Mouse (Mus musculus): ENCODE measurements around the gene Sorcs1. TPM values are rescaled to one million over a fixed set of nuclear protein-coding genes. Genes with fewer than 3 reads are reported as not detected.

Sorcs1 gene
- total RNA-seq, 2 experiments from 2014 or later = 38.9 to 40.2 TPM

DNA sequence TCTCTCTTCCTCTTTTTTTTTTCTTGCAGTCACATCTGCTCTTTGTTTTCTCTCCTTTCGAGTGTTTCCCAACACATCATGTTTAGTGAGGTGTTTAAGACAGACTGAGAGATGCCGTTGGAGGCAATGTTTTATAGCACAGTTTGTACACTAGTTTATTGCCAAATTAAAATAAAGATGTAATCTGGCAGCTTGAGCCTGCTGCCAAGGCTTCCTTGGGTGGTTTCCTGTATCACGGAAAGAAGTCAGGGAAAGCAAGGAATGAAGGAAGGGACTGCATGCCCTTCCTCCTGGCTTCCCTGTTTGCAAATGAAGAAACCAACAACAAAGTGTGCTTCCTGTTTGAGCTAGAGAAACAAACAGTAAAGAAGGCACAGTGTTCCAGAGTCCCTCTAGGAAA lies 352.3 kb downstream of the Sorcs1 start:
- DNase-seq (ENCODE audit: low spot score in 2 of 2) = no peak
- intact Hi-C loops (cut with DNase I) = no loop called here

DNA sequence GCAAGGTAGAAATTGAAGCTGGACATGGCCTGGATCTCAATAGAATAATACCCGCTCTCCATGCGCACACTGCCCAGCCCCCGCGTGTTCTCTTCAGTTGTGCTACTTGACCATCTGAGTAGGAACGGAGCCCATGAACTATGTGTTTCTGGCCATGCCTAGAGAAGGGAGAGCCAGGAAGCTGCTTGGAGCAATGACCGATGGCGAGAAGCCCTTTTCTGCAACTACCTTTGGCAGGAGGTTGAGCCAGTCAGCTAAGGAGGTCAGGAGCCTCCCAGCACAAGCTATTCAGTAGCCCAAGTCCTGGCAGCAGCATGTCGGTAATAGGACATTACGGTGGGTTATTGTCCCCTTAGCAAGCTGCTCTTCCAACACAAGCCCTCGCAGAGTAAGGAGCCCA lies 352.8 kb downstream of the Sorcs1 start:
- no peak for DNase-seq (ENCODE audit: low spot score in 2 of 2)
- intact Hi-C loops (cut with DNase I) = no loop called here

DNA sequence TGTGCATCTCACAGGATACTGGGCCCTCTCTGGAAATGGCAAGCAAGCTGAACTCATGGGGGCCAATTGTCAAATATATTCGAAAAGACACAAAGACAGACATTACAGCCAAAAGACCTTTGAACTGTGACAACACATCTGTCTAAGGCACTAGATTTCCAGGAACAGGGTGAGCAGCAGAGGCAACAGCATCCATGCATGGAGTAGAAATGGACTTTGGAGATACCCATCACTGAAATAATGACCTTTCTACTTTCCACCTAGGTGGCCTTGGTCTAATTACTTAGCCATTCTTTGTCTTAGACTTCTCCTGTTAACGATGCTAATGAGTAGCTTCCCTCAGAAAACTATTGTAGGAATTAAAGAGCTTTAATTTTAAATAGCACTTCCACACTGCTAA lies 371.4 kb downstream of the Sorcs1 start:
- intact Hi-C loops (cut with DNase I) = no loop called here
- DNase-seq (ENCODE audit: low spot score in 2 of 2) = no peak

DNA sequence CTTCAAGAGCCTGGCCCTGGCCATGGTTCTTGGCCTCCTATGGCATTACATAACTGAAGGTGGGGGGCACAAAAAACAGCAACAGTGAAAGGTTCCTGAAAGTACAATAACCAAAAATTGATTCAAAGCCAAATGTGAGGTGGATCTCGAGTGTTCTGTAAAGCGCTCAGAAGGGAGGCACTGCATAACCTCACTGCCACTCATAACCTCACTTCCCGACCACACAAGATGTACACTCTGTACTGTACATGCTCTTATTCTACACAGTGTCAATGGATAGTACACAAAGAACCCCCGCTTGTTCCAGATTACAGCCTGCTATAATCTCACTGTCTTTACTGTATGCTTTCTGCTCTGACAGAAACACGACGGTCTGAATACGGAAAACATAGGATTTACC lies 384.2 kb downstream of the Sorcs1 start:
- DNase-seq (ENCODE audit: low spot score in 2 of 2) = no peak
- intact Hi-C loops (cut with DNase I) = no loop called here

DNA sequence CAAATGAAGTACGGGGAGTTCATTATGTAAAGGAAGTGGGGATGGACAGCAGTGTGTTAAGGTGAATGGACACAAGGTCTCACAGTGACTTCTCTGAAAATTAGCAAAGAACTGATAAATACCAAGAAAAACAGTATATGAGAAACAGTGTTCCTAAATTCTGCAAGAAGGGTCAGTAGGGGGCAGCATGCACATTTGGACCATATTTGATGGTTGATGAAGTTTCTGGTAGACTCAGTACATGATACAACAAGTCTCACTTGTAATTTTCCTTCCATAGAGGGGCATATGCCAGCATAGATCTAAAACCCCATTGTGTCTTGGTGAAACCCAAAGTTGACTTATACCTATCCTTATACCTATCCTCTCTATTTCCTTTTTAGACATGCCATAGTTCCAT lies 414.0 kb downstream of the Sorcs1 start:
- intact Hi-C loops (cut with DNase I) = no loop called here
- DNase-seq (ENCODE audit: low spot score in 2 of 2) = peak in 1 of 2 experiments; percentile 10

DNA sequence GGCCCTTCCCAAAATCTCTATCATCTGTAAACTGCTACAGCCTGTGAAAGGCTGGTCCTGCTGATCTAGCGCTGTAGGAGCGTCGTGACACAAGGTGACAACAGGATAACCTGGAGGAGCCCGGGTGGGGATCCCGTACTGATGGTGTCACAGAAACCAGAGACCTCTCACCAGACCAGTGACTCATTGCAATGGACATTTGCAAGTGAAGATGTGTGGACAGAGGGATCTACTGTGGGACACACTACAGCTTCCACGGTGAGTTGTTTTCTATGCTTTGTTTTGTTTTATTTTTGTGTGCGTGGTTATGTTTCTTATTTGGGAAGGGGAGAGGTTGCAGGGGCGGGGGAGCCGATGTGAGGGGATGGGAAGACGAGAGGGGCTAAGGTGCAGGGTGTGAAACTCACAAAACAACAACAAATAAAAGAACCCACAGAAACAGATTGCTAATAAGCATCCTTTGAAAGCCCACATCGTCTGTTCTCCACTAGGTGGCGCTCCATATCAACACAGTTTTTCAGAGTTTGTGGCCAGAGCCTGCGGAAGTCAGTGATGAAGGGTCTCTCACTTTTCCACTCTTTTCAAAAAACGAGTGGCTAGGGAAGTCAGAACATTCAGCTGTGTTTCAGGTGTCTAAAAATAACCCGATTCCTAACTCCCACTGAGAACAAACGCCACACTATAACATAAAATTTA lies 419.6 kb downstream of the Sorcs1 start:
- intact Hi-C loops (cut with DNase I) = loop anchor here (2.0 to 10.0 kb wide), 3 partner anchors 418 to 942 kb away; partner anchors contain the start of gene Sorcs1
- peak; percentile 21 to 47 for DNase-seq (ENCODE audit: low spot score in 2 of 2)

DNA sequence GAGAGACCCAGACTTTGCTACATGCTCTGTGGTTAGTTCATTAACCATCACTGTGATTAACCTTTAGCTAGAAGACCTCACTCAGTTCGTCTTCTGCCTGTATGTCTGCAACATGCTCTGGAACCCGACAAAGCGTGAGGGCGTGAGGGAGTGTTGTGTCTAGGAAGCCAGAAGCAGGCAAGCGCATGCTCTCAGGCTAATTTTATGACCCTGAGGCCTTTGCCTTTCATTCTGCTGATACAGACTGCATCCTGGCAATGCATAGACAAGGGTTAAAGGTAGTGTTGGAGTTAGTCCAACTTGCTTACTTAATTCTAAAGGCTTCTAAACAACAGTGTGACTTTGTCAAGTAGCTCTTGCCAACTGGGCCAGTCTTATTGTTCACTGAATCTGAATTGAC lies 458.0 kb downstream of the Sorcs1 start:
- intact Hi-C loops (cut with DNase I) = no loop called here

DNA sequence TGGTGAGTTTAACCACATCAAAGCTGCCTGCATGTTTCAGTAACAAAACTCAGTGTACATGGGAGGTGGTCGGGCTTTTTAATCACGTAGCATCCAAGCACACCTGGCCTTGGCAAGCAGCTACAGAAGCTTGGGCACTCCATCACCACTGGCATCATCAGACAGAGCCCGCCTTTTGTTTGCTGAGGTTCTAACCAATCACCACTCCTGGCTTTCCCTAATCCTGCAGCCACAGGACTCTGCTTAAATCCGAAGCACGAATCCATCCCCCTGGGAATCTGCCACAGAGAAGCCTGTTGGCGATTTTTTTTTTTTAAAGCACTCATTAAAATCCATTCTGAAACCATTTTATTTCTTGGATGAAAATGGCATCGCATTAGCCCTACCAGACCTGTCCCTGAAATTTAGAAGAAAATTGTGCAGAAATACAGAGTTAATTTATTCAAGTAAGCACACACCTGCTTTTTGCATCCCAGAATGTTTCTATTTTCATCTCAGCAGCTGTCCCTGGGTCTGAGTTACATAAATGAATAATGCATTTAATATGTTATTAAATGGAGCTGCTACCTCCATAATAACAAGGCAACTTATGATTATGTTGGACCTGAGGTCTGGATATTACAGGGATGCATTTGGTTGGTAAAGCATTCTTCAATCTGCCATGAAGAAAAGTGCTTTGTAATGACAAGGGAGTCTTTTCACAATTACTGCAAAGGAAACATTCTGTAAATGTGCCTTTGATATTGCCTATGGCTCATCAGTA lies 463.8 kb downstream of the Sorcs1 start:
- intact Hi-C loops (cut with DNase I) = no loop called here
- no peak for DNase-seq (ENCODE audit: low spot score in 2 of 2)

More for the DNA sequence above, 458.0 kb downstream of the Sorcs1 start:
- no peak for DNase-seq (ENCODE audit: low spot score in 2 of 2)

DNA sequence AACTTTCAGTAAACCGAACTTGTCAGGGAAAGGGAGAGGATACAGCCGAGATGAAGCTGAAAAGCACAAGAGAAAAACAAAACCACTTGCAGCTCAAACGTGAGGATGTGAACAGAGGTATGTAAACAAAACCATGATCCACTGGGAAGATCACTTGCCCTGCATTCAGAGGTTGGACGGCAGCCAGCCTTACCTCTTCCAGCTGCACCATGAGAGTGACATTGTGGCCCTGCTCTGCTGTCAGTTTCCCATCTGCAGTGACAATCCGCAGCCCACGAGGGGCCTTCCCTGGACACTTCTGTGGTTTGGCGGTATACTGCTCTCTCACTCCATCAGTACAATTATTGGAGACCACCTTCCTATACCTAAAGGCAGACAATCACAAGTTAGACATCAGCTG lies 468.0 kb downstream of the Sorcs1 start:
- DNase-seq (ENCODE audit: low spot score in 2 of 2) = no peak
- intact Hi-C loops (cut with DNase I) = no loop called here

DNA sequence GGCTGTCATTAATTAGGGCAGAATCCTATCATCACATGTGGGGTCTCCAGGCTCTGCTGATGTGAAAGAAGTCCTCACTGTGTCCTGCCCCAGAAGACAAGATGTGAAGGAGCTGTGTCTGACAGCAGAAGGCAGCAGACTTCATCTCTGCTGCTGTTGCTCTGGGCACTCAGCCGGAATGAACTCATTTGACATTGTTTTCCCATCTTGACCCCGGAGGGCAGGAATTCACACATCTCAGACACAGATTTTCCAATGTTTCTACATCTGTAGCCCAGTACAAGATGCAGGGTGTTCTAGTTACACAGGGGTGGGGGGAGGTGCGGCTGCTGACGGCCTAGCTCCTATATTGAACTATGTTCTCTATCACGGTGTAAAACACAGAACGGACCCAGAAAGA lies 474.1 kb downstream of the Sorcs1 start:
- no peak for DNase-seq (ENCODE audit: low spot score in 2 of 2)
- intact Hi-C loops (cut with DNase I) = no loop called here

DNA sequence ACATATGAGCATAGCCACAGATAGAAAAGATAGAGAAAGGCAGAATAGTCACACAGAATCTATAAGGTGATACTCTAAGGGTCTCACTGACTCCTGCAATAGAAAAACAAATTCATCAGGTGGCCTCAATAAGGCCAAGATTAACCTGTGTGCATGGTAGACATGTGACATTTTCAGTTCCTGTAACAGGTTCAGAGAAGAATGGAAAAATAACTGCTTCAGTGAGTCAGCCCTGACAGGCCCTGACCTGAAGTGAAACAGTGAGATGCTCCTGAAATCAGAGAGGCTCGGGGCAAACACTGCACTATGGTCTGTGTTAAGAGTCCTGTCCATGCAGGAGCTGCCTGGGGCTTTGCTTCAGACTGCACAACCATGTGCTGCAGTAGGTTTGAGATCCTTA lies 481.9 kb downstream of the Sorcs1 start:
- intact Hi-C loops (cut with DNase I) = no loop called here
- DNase-seq (ENCODE audit: low spot score in 2 of 2) = no peak

DNA sequence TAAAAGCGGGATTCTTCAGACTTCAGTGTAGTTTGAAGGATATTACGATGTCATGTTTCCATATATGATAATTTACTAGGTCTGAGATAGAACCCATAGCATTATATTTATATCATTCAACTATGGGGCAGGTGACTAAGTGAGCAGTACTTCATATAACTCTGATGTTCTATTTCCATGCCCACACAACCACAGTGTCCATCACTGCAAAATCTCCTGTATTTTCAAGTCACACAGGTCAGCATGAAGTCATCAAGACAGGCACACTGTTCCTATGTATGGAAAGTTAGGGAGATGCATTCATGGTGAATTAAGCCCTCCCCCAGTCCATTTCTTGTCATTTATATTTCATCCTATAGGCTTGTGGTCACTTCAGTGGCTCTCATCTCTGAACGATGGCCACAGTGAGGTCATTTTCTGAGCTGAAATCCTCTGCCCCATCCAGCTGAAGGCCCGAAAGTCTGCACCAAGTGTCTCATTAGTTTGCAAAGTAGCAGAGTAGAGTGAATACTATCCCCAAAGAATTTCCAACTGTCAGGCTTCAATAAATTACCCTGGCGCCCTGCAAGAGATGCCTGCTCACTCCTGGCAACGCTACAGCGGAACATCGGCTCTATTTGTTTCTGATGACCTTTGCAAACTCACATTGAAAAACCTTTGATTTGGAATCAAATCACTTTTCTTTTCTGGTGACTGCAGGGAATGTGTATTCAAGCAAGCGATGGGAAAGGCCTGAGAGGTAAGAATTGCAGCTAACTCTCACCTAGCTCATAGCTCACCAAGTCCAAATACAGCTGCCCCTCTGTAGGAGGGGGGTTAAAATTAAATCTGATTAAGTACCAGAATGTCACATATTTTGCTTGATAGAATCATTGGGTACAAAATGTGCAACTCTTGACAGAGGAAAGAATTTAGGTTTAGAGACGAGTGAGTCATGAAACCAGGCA lies 492.4 kb downstream of the Sorcs1 start:
- intact Hi-C loops (cut with DNase I) = loop anchor here (10.0 kb wide), 1 partner anchor 1019 kb away; no protein-coding TSS in a partner anchor

DNA sequence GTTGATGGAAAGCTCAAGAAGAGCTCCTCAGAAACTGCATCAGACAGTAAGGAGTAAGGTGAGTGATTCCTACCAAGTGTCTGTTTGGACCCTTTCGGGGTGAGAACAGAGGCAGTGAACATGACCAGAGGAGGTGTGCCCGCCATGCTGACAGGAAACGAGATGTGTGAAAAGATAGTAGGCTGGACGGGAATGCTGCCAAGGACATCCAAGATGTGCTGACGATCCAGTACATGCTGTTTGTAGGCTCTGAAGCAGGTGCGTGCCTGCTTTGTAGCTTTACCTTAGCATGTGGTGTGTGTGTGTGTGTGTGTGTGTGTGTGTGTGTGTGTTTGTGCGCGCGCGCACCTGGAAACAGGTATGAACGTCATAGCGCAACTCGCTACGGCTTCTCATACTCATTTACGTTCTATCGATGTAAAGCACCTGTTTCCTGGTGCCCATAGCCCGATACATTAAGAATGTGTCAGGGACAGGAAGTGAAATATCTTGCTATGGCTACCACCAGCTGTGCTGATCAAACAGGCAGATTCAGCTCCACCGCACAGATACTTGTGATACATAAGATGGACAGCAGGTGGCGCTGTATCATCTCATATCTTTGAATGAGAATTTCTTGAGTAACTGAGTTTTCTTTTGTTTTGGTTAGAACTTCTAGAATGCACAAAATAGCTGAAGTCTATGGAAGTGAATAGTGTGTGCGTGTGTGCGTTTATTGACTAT lies 493.4 kb downstream of the Sorcs1 start:
- peak; percentile 29 to 55 for DNase-seq (ENCODE audit: low spot score in 2 of 2)
- intact Hi-C loops (cut with DNase I) = loop anchor here (10.0 kb wide), 1 partner anchor 1020 kb away; no protein-coding TSS in a partner anchor

More for the DNA sequence above, 492.4 kb downstream of the Sorcs1 start:
- no peak for DNase-seq (ENCODE audit: low spot score in 2 of 2)

DNA sequence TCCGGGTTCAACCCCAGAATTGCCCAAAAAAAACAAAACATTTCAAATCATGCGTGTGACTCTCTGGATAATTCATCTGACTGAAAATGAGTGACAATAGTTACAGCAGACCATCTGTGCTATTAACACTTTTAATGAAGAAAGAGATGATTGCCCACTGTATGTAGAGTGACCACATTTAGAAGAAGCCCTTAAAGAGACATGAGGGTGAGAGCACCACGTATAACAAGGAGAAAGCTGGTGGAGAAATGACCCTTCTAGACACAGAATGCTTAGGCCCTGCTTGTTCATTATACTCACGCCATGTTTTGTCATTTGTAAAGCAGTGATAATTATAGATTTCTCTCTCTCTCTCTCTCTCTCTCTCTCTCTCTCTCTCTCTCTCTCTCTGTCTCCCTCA lies 499.6 kb downstream of the Sorcs1 start:
- DNase-seq (ENCODE audit: low spot score in 2 of 2) = no peak
- intact Hi-C loops (cut with DNase I) = no loop called here

DNA sequence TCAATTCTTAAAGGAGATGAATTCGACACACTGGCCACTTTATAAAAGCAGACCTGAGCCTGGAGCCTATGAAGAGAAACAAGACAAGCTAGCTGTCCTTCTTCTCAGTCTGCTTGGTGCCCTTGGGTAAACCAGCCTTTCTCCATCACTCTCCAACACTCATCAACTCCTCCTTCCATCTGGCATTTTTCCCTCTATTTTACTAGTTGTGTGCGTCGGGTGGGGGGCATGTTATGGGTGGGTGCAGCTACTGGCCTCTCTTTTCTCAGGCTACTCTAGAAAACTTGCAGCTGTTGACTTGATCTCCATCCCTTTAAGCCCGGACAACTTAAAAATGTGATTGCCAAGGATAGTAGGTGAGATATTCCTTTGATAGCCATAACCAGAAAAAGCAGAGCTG lies 500.3 kb downstream of the Sorcs1 start:
- intact Hi-C loops (cut with DNase I) = no loop called here
- no peak for DNase-seq (ENCODE audit: low spot score in 2 of 2)

DNA sequence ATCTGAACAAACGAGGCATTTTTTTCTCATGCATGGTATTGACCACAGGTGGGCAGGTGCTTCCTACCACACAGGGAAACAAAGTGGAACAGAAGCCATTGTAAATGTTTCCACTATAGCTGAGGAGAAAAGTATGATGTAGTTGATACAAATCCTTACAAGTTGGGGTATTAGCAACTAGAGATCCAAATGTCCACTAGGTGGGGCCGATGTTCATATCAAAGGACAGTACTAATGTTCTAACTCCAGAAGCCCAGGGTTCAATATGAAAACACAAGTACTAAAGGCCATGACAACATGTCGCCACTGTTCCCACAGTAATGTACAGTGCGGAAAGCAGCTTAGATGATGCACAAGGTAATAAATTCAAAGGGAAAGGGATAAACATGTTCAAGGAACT lies 506.6 kb downstream of the Sorcs1 start:
- no peak for DNase-seq (ENCODE audit: low spot score in 2 of 2)

DNA sequence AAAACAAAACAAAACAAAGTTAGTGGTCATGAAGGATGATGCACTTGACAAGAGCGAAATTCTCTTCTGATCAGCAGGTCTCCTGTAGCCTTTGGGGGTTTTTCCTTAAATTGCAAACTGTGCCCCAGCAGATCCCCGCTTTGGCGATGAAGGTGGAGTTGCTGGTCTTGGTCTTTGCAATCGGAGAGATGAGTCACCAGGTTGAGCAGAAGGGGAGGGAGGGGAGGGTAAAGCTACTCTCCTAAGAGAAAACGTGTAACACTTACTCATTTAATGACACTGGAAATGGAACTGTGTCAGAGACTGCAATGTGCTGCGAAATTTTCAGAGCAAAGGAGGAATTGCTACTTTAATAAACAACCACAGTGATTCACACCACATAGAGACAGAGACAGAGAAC lies 527.3 kb downstream of the Sorcs1 start:
- no peak for DNase-seq (ENCODE audit: low spot score in 2 of 2)
- intact Hi-C loops (cut with DNase I) = no loop called here

More for the DNA sequence above, 506.6 kb downstream of the Sorcs1 start:
- intact Hi-C loops (cut with DNase I) = no loop called here

DNA sequence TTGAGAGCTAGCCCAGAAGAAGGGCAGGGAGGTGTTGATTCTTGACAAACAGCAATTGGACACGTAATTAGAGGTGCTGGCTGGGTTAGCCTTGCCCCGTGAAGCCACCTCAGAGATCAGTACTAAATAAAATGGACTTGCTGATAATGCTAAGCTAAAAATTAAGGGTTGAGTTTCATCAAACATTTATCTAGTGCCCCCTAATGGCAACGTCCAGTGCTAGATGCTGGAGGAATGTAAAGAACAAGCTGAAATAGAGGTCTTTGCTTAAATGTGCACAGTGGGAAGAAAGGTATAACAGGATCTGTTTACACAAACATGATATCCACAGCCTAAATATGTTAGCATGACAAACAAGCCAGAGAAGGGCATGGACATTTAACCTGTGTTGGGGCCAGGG lies 532.5 kb downstream of the Sorcs1 start:
- no peak for DNase-seq (ENCODE audit: low spot score in 2 of 2)
- intact Hi-C loops (cut with DNase I) = no loop called here

DNA sequence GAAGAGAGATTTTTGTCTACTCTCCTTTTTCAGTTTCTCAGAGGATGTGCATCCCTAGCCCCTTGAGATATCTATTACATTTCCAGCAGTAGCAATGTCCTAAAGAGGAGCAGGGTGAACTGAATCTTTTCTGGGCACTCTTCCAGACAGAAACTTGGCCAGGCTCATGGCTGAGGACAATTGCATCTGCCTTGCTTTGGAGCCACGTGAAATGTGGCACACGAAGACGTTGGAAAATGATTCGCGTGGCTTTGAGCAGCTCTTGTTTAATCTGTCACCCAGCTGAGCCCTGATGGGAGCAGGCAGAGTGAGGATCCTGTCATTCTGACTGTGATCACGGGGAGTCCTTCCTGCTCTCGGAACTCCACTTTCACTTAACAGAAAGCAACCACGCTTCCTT lies 536.6 kb downstream of the Sorcs1 start:
- intact Hi-C loops (cut with DNase I) = no loop called here
- peak; percentile 21 to 26 for DNase-seq (ENCODE audit: low spot score in 2 of 2)
